Mouse (Mus musculus) liver, postnatal 0 days (tissue): Measurements from ENCODE around the gene Lrtm2.

ENCODE experiments used
- CTCF ChIP-seq: sonication (generic); IDR thresholded peaks from 2 replicates; pipeline ENCODE4 v1.5.1; 2016; ENCODE audit warnings: antibody characterized with exemption, low read depth
- EP300 ChIP-seq: IDR thresholded peaks from 2 replicates; pipeline ENCODE4 v1.6.1; 2016; ENCODE audit warnings: antibody characterized with exemption, low read depth, mild to moderate bottlenecking

- TF ChIP-seq CTCF = no peak
- peak; percentile 93 for TF ChIP-seq EP300
Measured at GRCm38 (mm10) chr6:119360925-119361702, 30.5 kb upstream of the Lrtm2 start.
